Mouse (Mus musculus): ENCODE data around the gene Pou5f2. TPM values are rescaled to one million over a fixed set of nuclear protein-coding genes. Genes with fewer than 3 reads are reported as not detected.

The Pou5f2 gene
- 0.77 and 1.0 TPM in 2 replicates for polyA plus RNA-seq (2015; fragmentation: Nextera tagmentation; extraction: Ambion mirVana)

DNA sequence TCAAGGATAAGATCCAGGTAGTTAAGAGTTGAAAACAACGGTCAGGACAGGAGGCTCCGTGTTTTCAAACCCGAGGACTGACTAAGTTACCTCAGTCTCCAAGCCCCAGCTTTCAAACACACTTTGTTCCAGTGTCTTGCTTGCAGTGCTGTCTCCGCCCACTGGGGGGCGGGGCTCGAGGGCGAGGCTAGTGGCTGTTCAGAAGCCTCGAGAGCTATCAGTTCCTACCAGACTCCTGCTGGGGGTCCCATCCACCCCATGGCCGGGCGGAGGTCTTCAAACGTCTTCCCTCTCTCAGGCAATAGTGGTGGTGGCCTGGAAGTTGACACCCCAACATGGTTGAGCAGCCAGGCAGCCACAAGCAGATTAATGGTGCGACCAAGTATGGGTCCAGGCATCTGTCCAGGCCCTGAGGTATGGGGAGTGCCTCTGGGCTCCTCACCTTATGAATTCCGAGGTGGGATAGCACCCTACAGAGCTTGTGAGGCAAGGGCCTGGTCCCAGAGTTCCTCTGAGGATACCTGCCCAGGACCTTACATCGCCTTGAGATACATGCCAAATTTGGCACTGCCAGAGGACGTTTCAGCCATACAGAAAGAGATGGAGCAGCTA is at the start of gene Pou5f2:
Gene Pou5f2 (plus strand): TSS at position 220 of the 612 bp plus-strand sequence.
- Histone ChIP-seq H3K4me3 (ENCODE audit: low read depth, low read length) (no peak within 1 kb of the TSS), H3K4me1 (replicated peaks; ENCODE audit: control insufficient read depth, insufficient read depth, low read length) (no peaks in the 10 kb centered on the region), H3K36me3 (ENCODE audit: control insufficient read depth, insufficient read depth) (no peaks in the 10 kb centered on the region; the same call in 1 of the 2 replicates), H3K9me3 (ENCODE audit: control insufficient read depth) (no peaks in the 10 kb centered on the region), H3K4me2 (replicated peaks; ENCODE audit: low read depth) (no peak within 1 kb of the TSS), H3K9ac (ENCODE audit: low read depth, low read length) (no peak within 1 kb of the TSS), H3K27ac (ENCODE audit: low read depth, low read length) (no peak within 1 kb of the TSS), H3K27me3 (replicated peaks; ENCODE audit: control insufficient read depth, insufficient read depth, low read length) (no peaks in the 10 kb centered on the region)
- 58% methylated on average over 15 of the region's 15 CpGs for whole genome bisulfite sequencing
- no peak for ATAC-seq
- TF ChIP-seq CTCF (IDR thresholded peaks at IDR 0.05; ENCODE audit: low read depth): peak; percentile 50

DNA sequence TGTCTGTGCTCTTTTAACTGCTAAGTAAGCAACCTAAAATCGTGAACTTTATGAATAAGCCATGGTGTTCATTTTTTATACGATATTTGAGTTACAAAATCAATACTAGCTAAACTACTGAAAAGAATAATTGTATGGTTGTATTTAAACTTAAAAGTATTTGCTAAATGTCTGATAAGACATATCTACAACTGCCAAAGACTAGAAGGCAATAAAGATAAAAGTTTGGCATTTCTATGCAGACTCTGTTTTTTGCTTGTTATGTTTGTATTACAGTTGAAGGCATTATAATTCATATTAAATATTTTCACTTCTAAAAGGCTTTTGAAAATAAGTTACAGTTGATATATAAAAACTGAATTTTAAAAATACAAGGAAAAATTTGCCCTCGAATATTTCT is 48.5 kb upstream of the Pou5f2 start:
- Histone ChIP-seq H3K9ac (ENCODE audit: low read depth, low read length) (no peak overlapping the region), H3K36me3 (ENCODE audit: control insufficient read depth, insufficient read depth) (no peaks in the 10 kb centered on the region), H3K4me1 (replicated peaks; ENCODE audit: control insufficient read depth, insufficient read depth, low read length) (no peaks in the 10 kb centered on the region), H3K4me3 (ENCODE audit: low read depth, low read length) (no peak overlapping the region), H3K27ac (ENCODE audit: low read depth, low read length) (no peak overlapping the region), H3K9me3 (ENCODE audit: control insufficient read depth) (no peaks in the 10 kb centered on the region), H3K27me3 (replicated peaks; ENCODE audit: control insufficient read depth, insufficient read depth, low read length) (no peaks in the 10 kb centered on the region), H3K4me2 (replicated peaks; ENCODE audit: low read depth) (no peak overlapping the region)
- ATAC-seq: no peak
- no peak for TF ChIP-seq CTCF (IDR thresholded peaks at IDR 0.05; ENCODE audit: low read depth)
- 35% methylated on average over 3 of the region's 3 CpGs for WGBS

DNA sequence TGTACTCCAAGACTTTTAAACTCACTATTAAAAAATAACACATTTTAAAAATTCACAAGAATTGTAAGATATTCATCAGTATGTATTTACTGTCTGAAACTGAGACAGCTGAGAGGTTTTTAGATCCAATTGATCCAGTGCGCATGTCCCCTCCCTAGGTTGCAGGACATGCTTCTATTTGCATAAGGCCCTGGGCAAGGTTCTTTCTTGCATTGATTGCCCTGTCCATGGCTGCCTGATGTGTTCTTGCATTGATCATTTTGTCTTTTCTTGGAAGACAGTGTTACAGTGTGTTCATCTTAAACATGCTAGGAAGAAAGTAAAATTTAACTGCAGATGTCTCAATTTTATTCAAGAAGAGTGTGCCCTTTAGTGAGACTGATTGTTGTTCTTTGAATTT is 47.6 kb upstream of the Pou5f2 start:
- TF ChIP-seq CTCF (IDR thresholded peaks at IDR 0.05; ENCODE audit: low read depth): no peak
- H3K27me3 ChIP-seq (replicated peaks; ENCODE audit: control insufficient read depth, insufficient read depth, low read length): no peaks in the 10 kb centered on the region
- no peaks in the 10 kb centered on the region for H3K4me1 ChIP-seq (replicated peaks; ENCODE audit: control insufficient read depth, insufficient read depth, low read length)
- H3K36me3 ChIP-seq (ENCODE audit: control insufficient read depth, insufficient read depth): no peaks in the 10 kb centered on the region
- no peak overlapping the region for H3K4me3 ChIP-seq (ENCODE audit: low read depth, low read length)
- H3K9ac ChIP-seq (ENCODE audit: low read depth, low read length): no peak overlapping the region
- ATAC-seq: no peak
- no peaks in the 10 kb centered on the region for H3K9me3 ChIP-seq (ENCODE audit: control insufficient read depth)
- H3K4me2 ChIP-seq (replicated peaks; ENCODE audit: low read depth): no peak overlapping the region
- no peak overlapping the region for H3K27ac ChIP-seq (ENCODE audit: low read depth, low read length)
- 60% methylated on average over 1 of the region's 1 CpGs for WGBS

DNA sequence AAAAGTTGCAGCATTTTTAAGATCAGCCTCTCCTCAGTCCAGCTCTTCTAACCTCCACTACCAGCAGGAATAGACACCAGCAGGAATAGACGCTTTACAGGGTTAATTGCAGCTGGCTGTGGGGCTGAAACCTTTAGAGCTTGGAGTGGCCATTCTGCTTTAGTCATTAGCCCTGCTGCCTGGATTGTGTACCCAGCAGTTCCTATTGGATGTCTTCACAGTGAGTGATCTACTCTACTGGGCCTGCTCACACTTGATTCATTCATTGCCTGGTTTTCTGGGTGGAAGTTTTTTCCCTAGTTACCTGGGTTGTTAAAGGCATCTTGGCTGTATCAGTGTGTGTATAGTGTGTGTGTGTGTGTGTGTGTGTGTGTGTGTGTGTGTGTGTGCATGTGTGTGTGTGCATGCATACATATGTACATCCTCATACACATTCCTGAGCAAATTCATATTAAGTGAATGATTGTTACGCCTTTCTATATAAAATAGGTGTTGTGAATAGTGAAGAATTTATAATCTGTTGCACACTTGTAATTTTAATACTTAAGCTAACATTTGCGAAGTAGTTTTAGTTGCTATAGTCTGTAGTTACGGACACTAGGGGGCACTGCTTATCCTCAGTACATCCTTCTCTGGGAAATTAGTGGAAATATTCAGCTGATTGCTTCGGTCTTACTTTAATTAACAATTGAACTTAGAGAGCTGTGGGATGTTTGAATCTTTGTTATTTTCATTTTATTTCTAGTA is 42.4 kb upstream of the Pou5f2 start:
- Histone ChIP-seq H3K4me1 (replicated peaks; ENCODE audit: control insufficient read depth, insufficient read depth, low read length) (no peaks in the 10 kb centered on the region), H3K27me3 (replicated peaks; ENCODE audit: control insufficient read depth, insufficient read depth, low read length) (no peaks in the 10 kb centered on the region), H3K4me3 (ENCODE audit: low read depth, low read length) (no peak overlapping the region), H3K27ac (ENCODE audit: low read depth, low read length) (no peak overlapping the region), H3K36me3 (ENCODE audit: control insufficient read depth, insufficient read depth) (no peaks in the 10 kb centered on the region), H3K9me3 (ENCODE audit: control insufficient read depth) (no peaks in the 10 kb centered on the region), H3K4me2 (replicated peaks; ENCODE audit: low read depth) (no peak overlapping the region), H3K9ac (ENCODE audit: low read depth, low read length) (no peak overlapping the region)
- 41% methylated on average over 5 of the region's 5 CpGs for WGBS
- peak; percentile 78 for TF ChIP-seq CTCF (IDR thresholded peaks at IDR 0.05; ENCODE audit: low read depth)
- no peak for ATAC-seq

DNA sequence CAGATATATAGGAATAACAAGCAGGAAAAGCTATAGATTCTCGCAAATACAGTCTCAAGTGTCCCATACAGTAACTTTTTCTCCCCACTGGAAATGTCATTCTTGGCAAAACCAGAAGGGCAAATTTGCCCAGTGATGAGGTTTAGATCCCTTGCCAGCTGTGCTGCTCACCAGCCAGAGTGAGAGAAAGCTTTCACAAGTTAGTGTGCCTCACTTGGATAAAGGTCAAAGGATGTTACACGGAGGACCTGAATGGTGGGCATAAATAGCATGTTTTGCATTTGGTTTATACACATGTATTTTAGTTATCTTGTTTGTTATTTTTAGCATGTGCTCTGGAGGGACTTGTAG is 41.9 kb upstream of the Pou5f2 start:
- no peak for ATAC-seq
- Histone ChIP-seq H3K4me2 (replicated peaks; ENCODE audit: low read depth) (no peak overlapping the region), H3K4me3 (ENCODE audit: low read depth, low read length) (no peak overlapping the region), H3K9me3 (ENCODE audit: control insufficient read depth) (no peaks in the 10 kb centered on the region), H3K4me1 (replicated peaks; ENCODE audit: control insufficient read depth, insufficient read depth, low read length) (no peaks in the 10 kb centered on the region), H3K27me3 (replicated peaks; ENCODE audit: control insufficient read depth, insufficient read depth, low read length) (no peaks in the 10 kb centered on the region), H3K27ac (ENCODE audit: low read depth, low read length) (no peak overlapping the region), H3K9ac (ENCODE audit: low read depth, low read length) (no peak overlapping the region), H3K36me3 (ENCODE audit: control insufficient read depth, insufficient read depth) (no peaks in the 10 kb centered on the region)
- no peak for TF ChIP-seq CTCF (IDR thresholded peaks at IDR 0.05; ENCODE audit: low read depth)
- 81% methylated on average over 2 of the region's 2 CpGs for WGBS

DNA sequence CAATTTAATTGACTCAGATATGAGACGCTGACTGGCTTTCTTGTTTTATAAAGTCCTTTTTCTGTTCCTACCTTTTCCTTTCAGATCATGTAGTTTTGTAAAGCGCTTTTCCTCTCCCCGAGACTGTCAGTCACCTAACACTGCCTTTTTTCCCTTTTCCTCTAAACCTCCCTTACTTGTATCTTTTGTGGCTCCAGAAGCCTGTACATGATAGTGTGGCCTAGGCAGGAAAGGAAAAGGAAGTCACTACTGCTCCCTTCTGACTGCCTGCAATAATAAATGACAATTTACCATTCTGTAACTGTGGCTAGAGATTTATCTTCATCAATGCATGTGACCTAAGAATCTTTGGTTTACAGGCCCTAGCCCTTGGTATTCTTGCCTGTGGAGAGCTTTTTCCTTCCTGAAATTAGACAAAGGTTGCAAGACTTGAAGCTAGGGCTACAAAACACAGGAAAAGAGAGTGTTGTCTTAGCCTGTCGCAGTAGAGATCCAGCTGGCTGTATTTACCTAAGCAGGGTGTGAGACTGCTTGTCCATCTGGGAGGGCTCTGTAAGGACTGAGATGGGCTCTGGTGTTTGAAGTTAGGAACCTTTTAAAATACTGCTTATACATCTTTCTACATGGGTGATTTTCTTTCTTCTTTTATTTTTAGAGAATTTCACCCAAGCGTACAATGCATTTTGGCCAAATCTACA is 33.4 kb upstream of the Pou5f2 start:
- H3K4me3 ChIP-seq (ENCODE audit: low read depth, low read length): no peak overlapping the region
- WGBS: 71% methylated on average over 5 of the region's 5 CpGs
- no peak for ATAC-seq
- H3K9me3 ChIP-seq (ENCODE audit: control insufficient read depth): no peaks in the 10 kb centered on the region
- H3K4me2 ChIP-seq (replicated peaks; ENCODE audit: low read depth): no peak overlapping the region
- no peak overlapping the region for H3K9ac ChIP-seq (ENCODE audit: low read depth, low read length)
- no peak for TF ChIP-seq CTCF (IDR thresholded peaks at IDR 0.05; ENCODE audit: low read depth)
- H3K27me3 ChIP-seq (replicated peaks; ENCODE audit: control insufficient read depth, insufficient read depth, low read length): no peaks in the 10 kb centered on the region
- no peak overlapping the region for H3K27ac ChIP-seq (ENCODE audit: low read depth, low read length)
- no peaks in the 10 kb centered on the region for H3K4me1 ChIP-seq (replicated peaks; ENCODE audit: control insufficient read depth, insufficient read depth, low read length)
- no peaks in the 10 kb centered on the region for H3K36me3 ChIP-seq (ENCODE audit: control insufficient read depth, insufficient read depth)

All from intestine, postnatal 0 days (tissue).